Mouse (Mus musculus): ENCODE measurements at regions not wholly inside any gene's neighbourhood (a gene's known extent, or its start where the extent isn't known, plus 50 kb on each side); places are given as distances from the start of the nearest gene placed in this dataset.

GRCm38 (mm10) chr13:37537793-37538192 is 192.8 kb downstream of the Ly86 start:
- TF ChIP-seq CTCF (IDR thresholded peaks at IDR 0.05; ENCODE audit: extremely low read depth, insufficient read depth, insufficient read length, insufficient replicate concordance), result no peak
- TF ChIP-seq POLR2A (IDR thresholded peaks at IDR 0.05; ENCODE audit: low read depth, low read length), result no peak
